Mouse (Mus musculus) hindbrain, postnatal 0 days (tissue): ENCODE measurements around the gene Cldnd2. TPM values are rescaled to one million over a fixed set of nuclear protein-coding genes. Genes with fewer than 3 reads are reported as not detected.

Experiments used
- ATAC-seq: fragments of 200-750 bp; cut with Nextera tagmentation; 2 replicates; pipeline ENCODE4 v1.8.0; 2017; ENCODE audit warnings: mild to moderate bottlenecking, moderate TSS enrichment, moderate library complexity
- DNase-seq: peaks from one replicate; pipeline ENCODE4 v3.0.0-alpha.2; 2015; ENCODE audit warnings: low spot score
- H3K27ac ChIP-seq: fragments of 300-500 bp; sonication (generic); 2 replicates; pipeline ENCODE4 v1.5.1; 2014; ENCODE audit warnings: mild to moderate bottlenecking
- H3K27me3 ChIP-seq: fragments of 300-500 bp; sonication (generic); 2 replicates; pipeline ENCODE4 v1.6.1; 2014; ENCODE audit warnings: low read length, mixed read lengths; ENCODE audit not compliant: insufficient read depth
- H3K36me3 ChIP-seq: fragments of 300-500 bp; sonication (generic); 2 replicates; pipeline ENCODE4 v1.6.1; 2014; ENCODE audit warnings: low read length, mixed read lengths; ENCODE audit not compliant: insufficient read depth
- H3K4me1 ChIP-seq: fragments of 300-500 bp; sonication (generic); 2 replicates; pipeline ENCODE4 v1.6.1; 2014; ENCODE audit warnings: antibody characterized with exemption, low read length, mixed read lengths; ENCODE audit not compliant: insufficient read depth
- H3K4me2 ChIP-seq: fragments of 300-500 bp; sonication (generic); 2 replicates; pipeline ENCODE4 v1.6.1; 2014; ENCODE audit warnings: low read depth, mild to moderate bottlenecking, low read length, moderate library complexity, mixed read lengths
- H3K4me3 ChIP-seq: fragments of 300-500 bp; sonication (generic); 2 replicates; pipeline ENCODE4 v1.5.1; 2014; ENCODE audit warnings: low read length
- H3K9ac ChIP-seq: fragments of 300-500 bp; sonication (generic); replicated peaks from 2 replicates; pipeline ENCODE4 v1.6.1; 2014; ENCODE audit warnings: mild to moderate bottlenecking, low read length, moderate library complexity, mixed read lengths
- H3K9me3 ChIP-seq: fragments of 300-500 bp; sonication (generic); 2 replicates; pipeline ENCODE4 v1.6.1; 2016; ENCODE audit warnings: low read length, mixed read lengths
- CTCF ChIP-seq: IDR thresholded peaks from 2 replicates; pipeline ENCODE4 v1.5.1; 2016; ENCODE audit warnings: antibody characterized with exemption, control low read depth, low read depth
- WGBS: fragments of 180-500 bp; shearing (Covaris S2); extraction: QIAGEN DNeasy Blood & Tissue Kit; methylation state at CpG from one replicate; pipeline ENCODE4 v1.1.7; 2014; 5-methylcytosine and 5-hydroxymethylcytosine counted together
- polyA plus RNA-seq: library from polyadenylated mRNA; unstranded; fragments of >200 nt; fragmentation: Nextera tagmentation; extraction: Ambion mirVana; gene quantifications from 2 replicates; pipeline ENCODE4 v1.2.1, GENCODE M21; 2015
- total RNA-seq: library from RNA; depleted of rRNA; stranded (reverse); fragments of >200 nt; gene quantifications from 2 replicates; pipeline ENCODE4 v1.2.3, GENCODE M21; 2014

Gene Cldnd2
- total and polyA plus RNA-seq, 2 experiments from 2014 or later, result not detected

DNA sequence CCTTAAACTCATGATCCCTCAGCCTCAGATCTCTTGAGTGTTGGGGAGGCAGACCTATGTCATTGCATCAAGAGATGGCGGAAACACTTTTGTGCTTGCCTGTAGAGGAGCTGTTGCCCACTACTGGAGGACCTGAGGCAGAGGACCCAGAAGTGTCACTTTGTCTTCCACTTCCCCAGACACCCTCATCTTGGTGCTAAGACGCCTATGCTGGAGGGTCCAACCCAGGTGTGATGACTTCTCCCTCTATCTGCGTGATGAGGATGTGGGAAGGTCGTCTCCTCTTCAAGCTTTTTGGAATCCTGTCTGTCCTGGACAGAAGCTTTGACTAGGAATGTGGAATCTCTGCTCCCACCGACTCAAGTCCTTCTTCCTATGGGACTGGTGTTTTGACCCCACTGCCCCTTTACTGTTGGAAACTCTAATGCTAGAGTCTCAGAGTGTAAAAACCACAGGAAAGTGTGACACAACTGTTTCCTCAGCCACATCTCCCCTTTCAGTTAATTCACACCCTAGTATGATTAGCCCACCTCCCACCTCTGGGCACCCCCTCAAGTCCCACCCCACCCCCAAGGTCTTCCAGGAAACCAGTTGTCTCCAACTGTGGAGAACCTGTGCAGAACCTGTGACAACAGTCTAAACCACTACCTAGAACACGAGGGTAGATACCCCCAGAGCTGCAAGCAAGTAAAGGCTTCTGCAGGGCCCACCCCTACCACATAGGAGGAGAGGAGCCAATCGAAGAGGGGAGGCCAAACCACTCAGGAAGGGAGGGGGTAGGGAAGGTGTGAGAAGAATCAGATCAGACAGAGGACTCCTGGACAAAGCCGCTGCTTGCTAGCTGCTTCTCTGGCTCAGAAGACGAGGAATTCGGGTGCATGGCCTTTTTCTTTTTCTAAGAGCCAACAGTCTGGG, 4.0 kb upstream of the Cldnd2 start, which contains the start of gene Nkg7:
Nkg7 (plus strand) TSS at position 733 of the 915 bp plus-strand sequence.
- H3K4me1 ChIP-seq, result no peaks in the 10 kb centered on the region
- H3K4me2 ChIP-seq, result no peak within 1 kb of the TSS
- no peak for TF ChIP-seq CTCF
- H3K27me3 ChIP-seq, result no peaks in the 10 kb centered on the region
- WGBS, result 78% methylated on average over 10 of the region's 10 CpGs
- H3K36me3 ChIP-seq, result no peaks in the 10 kb centered on the region
- no peaks in the 10 kb centered on the region for H3K9me3 ChIP-seq
- no peak within 1 kb of the TSS for H3K9ac ChIP-seq
- H3K27ac ChIP-seq, result no peak within 1 kb of the TSS
- DNase-seq (no peak), ATAC-seq (no peak)
- H3K4me3 ChIP-seq, result no peak within 1 kb of the TSS

DNA sequence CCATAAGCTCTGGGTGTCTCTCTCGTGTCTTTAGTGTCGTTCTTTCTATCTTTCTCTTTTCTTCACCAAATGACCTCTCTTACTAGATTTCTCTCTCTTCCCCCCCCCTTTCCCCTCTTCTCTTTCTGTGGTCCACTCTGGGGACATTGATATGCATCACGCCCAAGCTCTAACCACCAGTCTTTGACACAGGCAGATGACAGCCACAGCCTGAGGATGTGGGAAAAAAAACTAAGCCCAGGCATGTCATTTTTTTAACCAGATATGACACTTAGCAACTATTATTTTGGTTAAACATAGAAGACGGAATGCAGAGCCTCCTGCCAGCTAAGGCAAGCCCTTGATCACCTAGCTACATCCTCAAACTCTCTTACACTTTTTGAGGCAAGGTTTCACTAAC, 2.0 kb upstream of the Cldnd2 start:
- ATAC-seq, result no peak
- Histone ChIP-seq H3K4me1 (0 out of 2 replicates have a peak, but pooled peaks cover 3% of the 10 kb centered on the region), H3K27ac (no peak overlapping the region), H3K4me3 (no peak overlapping the region), H3K36me3 (no peaks in the 10 kb centered on the region), H3K9me3 (no peaks in the 10 kb centered on the region), H3K9ac (no peak overlapping the region), H3K4me2 (no peak overlapping the region), H3K27me3 (no peaks in the 10 kb centered on the region)
- WGBS, result 87% methylated on average over 4 of the region's 4 CpGs
- TF ChIP-seq CTCF, result no peak
- no peak for DNase-seq

DNA sequence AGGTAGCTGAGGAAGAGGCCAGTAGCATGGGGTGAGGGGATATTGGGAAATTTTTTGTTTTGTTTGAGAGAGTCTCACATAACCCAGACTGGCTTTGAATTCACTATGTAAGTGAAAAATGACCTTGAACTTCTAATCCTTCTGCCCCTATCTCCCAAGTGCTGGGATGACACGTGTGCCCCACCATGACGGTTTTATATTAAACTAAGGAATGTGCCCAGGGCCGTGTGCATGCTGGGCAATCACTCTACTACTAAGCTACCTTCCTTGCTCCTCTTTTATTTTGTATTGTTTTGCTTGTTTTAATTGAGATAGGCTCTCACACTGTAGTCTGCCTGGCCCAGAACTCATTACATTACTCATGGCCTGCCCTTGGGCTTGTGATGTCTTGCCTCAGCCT, 489 bp downstream of the Cldnd2 start:
- H3K27ac ChIP-seq, result no peak overlapping the region
- no peaks in the 10 kb centered on the region for H3K9me3 ChIP-seq
- H3K4me3 ChIP-seq, result no peak overlapping the region
- H3K4me1 ChIP-seq, result peaks cover 15% of the 10 kb centered on the region; the same call in 1 of the 2 replicates
- no peak for ATAC-seq
- no peaks in the 10 kb centered on the region for H3K36me3 ChIP-seq
- no peaks in the 10 kb centered on the region for H3K27me3 ChIP-seq
- DNase-seq, result no peak
- WGBS, result 84% methylated on average over 3 of the region's 3 CpGs
- H3K9ac ChIP-seq, result no peak overlapping the region
- H3K4me2 ChIP-seq, result no peak overlapping the region
- TF ChIP-seq CTCF, result no peak

DNA sequence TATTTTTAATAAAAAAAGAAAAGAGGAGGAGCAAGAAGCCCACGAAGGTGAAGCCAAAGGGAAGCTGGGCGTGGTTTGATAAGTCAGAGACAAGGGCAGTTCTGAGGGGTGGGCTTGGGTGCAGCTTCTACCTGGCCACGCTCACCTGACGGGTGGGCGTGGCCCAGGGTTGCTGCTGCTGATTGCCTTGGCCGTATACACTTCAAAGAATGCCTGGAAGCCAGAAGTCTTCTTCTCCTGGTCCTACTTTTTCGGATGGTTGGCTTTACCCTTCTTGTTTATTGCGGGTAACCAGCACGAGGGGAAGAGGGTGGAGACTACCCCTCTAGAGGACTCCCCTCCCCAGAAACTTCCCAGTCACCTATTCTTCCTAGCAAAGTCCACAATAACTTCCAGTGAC, 2.1 kb downstream of the Cldnd2 start:
- peak overlapping the region; percentile 92 for H3K27ac ChIP-seq
- H3K9me3 ChIP-seq, result no peaks in the 10 kb centered on the region
- no peak for ATAC-seq
- no peak for TF ChIP-seq CTCF
- peak; percentile 1 for DNase-seq
- peaks cover 15% of the 10 kb centered on the region; the same call in 1 of the 2 replicates for H3K4me1 ChIP-seq
- 10% methylated on average over 9 of the region's 9 CpGs for WGBS
- peak overlapping the region; percentile 48 for H3K9ac ChIP-seq
- H3K4me3 ChIP-seq, result peak overlapping the region; percentile 49
- H3K36me3 ChIP-seq, result no peaks in the 10 kb centered on the region
- peak overlapping the region; percentile 89 for H3K4me2 ChIP-seq
- H3K27me3 ChIP-seq, result no peaks in the 10 kb centered on the region

DNA sequence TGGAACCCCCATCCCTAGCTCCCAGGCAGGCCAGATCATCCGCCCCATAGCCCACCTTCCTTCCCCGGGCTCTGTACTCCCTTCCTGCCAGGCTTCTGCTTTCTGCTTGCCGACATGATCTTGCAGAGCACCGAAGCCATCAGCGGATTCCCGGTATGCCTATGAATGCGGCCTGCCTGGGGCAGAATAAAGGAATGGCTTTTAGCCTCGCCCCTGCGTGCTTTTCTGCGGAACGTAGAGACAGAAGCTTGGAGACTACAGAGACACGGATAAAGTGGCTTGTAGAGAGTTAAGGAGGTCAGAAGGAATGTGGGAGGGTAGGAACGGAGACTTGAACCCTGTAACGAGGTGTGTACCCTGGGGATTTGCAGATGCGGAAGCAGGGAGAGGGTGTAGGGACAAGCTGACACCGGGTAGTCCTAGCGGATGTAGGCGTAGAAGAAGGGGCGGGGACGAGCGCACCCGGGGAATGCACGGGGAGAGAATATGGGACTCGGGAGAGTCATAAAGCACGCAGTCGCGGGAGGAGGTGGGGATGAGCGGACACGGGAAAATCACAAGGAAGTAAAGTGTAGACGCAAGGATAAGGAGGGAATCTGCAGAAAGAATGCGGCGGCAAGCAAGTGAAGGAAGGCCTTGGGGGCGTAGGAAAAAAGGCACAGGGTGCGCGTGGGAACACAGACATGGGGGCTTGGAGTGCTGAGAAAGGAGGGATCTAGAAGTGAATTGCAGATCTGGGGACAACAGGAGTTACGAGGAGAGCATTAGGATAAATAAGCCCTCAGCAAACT, 2.7 kb downstream of the Cldnd2 start:
- H3K4me3 ChIP-seq, result peak overlapping the region; percentile 49

DNA sequence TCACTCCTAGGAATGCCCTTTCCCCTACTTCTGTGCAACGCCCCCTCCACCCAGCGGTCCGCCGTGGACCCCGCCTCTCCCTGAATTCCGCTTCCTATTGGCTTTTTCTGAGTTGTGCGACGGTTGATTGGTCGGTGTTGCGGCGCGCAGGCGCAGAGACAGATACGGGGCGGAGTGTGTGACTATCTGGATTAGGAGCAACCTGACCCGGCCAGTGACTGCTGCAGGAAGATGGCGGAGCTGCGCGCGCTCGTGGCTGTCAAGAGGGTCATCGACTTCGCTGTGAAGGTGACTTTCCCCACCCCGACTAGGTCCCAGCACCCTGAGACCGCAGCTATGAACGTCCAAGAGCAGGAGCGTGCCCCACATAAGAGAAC, 3.3 kb downstream of the Cldnd2 start, which contains the start of the genes Etfb and Gm45233:
Etfb (plus strand) TSS at position 167 of the 377 bp plus-strand sequence.
Gm45233 (plus strand) TSS at position 212 of the 377 bp plus-strand sequence.
- peak within 1 kb of the TSS; percentile 52 for H3K9ac ChIP-seq
- peak; percentile 98 for ATAC-seq
- H3K4me1 ChIP-seq, result peaks cover 15% of the 10 kb centered on the region; the same call in 1 of the 2 replicates
- peak within 1 kb of the TSS; percentile 49 for H3K4me3 ChIP-seq
- under 1% methylated on average over 27 of the region's 27 CpGs for WGBS
- DNase-seq, result peak; percentile 96
- TF ChIP-seq CTCF, result peak; percentile 23
- H3K36me3 ChIP-seq, result no peaks in the 10 kb centered on the region
- H3K9me3 ChIP-seq, result no peaks in the 10 kb centered on the region
- peak within 1 kb of the TSS; percentile 92 for H3K27ac ChIP-seq
- no peaks in the 10 kb centered on the region for H3K27me3 ChIP-seq
- peak within 1 kb of the TSS; percentile 89 for H3K4me2 ChIP-seq

More for the DNA sequence above, 2.7 kb downstream of the Cldnd2 start:
- Histone ChIP-seq H3K27me3 (no peaks in the 10 kb centered on the region), H3K9me3 (no peaks in the 10 kb centered on the region), H3K4me2 (peak overlapping the region; percentile 89), H3K36me3 (no peaks in the 10 kb centered on the region), H3K27ac (peak overlapping the region; percentile 92), H3K4me1 (peaks cover 15% of the 10 kb centered on the region; the same call in 1 of the 2 replicates), H3K9ac (peak overlapping the region; percentile 48)
- ATAC-seq (peak; percentile 84), DNase-seq (peak; percentile 67)
- WGBS, result under 1% methylated on average over 36 of the region's 36 CpGs
- TF ChIP-seq CTCF, result no peak
